Mouse (Mus musculus) gastrocnemius, postnatal 4 days (tissue): ENCODE data around the gene Mr1. TPM values are rescaled to one million over a fixed set of nuclear protein-coding genes. Genes with fewer than 3 reads are reported as not detected.

Source experiments
- DNase-seq, 2 experiments: peaks; one replicate each; pipeline ENCODE4 v3.0.0; 2021 to 2022; ENCODE audit warnings: low spot score in 2 of 2, mixed read lengths in 2 of 2
- total RNA-seq, 2 experiments: library from RNA; stranded (reverse); gene quantifications; 2 replicates each; pipeline ENCODE4 v1.2.3; 2021

Gene Mr1
- total RNA-seq, 2 experiments from 2014 or later, result 9.6 to 9.9 TPM

GRCm38 (mm10) chr1:155097354-155097753 lies 49.3 kb downstream of the Mr1 start:
- DNase-seq, result no peak

DNA sequence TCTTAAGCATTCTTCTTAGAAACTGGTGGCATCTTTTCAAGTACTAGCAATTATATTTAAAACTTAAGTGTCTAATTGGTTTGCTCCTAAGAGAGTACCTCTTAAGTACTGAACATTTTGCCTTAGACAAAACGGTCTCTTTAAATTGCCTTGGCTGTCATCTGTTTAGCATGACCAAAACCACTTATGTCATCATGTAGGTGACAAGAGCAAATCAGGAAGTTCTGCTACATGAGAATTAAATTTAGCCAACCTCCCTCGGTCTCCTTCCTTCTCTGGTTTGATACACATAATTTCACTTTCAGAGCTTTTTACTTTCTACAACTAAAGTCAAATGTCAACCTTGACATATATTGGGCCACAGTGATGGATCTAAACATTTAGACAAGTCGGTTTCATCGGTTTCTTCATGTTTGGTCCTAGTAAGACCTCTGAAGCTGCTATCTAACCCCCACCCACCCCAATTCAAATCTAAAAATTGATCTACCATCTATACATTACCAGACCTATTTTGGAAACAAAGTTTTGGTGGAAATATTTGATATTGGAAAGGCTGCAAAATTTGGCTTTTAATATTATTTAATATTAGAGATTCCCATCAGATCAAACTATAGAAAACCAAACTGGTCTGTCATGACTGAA lies 49.9 kb downstream of the Mr1 start:
- DNase-seq, result no peak

DNA sequence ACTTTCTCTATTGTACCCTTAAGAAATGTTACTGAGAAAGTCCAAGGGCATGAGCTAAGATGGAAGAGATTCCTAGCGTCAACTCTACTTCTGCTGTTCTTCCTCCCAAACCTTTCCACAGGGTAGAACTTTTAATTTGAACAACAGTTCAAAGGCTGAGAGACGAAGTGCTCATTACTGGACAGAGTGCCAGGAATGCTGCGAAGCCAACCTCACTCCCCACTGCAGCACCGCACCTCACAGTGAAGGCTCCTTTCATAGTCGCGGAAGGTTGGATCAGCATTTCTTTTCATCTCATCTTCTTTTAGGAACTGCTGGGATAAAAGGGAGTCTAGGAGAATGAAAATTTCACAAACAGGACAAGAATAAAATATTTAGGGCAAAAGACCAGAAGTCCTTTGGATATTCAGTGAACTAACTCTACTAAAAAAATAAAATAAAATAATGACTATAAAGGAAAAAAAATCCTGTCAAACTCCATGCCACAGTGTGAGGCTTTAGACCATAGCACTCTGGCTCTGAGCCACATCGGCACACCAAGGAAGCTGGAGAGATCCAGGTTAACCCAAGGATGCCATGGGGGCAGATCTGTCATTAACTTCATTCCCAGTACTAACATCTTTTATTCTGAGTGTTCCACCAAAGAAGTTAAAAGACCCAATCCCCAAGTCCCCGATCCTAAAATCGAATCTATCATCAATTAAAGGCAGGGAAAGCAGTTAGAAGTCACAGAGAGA lies 52.5 kb downstream of the Mr1 start:
- DNase-seq, result no peak

- peak in 1 of 2 experiments; percentile 39 for DNase-seq
Observed at GRCm38 (mm10) chr1:155093145-155093791, 53.3 kb downstream of the Mr1 start.

- peak; percentile 67 to 81 for DNase-seq
Observed at GRCm38 (mm10) chr1:155091842-155092800, 54.5 kb downstream of the Mr1 start.

- peak in 1 of 2 experiments; percentile 41 for DNase-seq
Observed at GRCm38 (mm10) chr1:155091374-155091841, 55.2 kb downstream of the Mr1 start.

- DNase-seq, result no peak
Observed at GRCm38 (mm10) chr1:155090736-155091135, 55.9 kb downstream of the Mr1 start.

- DNase-seq, result no peak
Observed at GRCm38 (mm10) chr1:155090327-155090726, 56.3 kb downstream of the Mr1 start.

GRCm38 (mm10) chr1:155088847-155089603 lies 57.6 kb downstream of the Mr1 start:
- no peak for DNase-seq

- DNase-seq, result no peak
Observed at GRCm38 (mm10) chr1:155088046-155088445, 58.6 kb downstream of the Mr1 start.

- no peak for DNase-seq
Observed at GRCm38 (mm10) chr1:155086893-155087292, 59.7 kb downstream of the Mr1 start.

DNA sequence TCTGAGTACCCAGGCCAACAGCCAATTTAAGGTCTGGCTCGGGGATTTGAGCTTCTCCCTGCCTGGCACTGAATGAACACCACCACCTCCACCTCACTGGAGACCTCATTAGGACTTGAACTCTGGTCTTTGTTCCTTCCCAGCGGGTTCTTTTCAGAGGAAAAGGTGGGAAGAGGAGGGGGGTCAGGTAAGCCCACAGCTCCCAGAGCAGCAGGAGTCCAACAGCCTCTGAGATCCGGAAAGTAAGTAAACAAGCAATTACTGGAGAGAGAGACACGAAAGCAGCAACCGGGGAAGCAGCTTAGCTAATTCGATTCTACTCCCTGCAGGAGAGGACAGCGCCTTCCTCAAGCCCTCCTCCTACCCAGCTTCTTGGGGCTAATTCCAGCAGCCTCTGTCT lies 60.2 kb downstream of the Mr1 start:
- DNase-seq, result no peak

DNA sequence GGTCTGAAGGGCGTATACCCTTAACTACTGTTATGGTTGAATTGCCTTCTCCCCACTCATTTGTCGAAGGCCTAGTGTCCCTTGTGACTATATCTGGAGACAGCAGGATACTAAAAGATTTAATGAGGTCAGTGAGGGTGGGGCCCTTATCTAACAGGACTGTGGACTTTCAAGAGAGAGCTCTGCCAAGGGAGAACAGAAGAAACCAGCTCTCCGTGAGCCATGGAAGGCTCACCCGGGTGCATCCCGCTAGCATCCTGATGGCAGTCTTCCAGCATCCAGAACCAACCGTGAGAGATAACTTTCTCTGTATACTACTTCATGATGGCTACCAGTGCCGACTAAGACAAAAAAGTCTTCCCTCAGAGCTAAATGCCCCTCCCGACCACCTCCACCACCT lies 61.8 kb downstream of the Mr1 start:
- DNase-seq, result no peak

DNA sequence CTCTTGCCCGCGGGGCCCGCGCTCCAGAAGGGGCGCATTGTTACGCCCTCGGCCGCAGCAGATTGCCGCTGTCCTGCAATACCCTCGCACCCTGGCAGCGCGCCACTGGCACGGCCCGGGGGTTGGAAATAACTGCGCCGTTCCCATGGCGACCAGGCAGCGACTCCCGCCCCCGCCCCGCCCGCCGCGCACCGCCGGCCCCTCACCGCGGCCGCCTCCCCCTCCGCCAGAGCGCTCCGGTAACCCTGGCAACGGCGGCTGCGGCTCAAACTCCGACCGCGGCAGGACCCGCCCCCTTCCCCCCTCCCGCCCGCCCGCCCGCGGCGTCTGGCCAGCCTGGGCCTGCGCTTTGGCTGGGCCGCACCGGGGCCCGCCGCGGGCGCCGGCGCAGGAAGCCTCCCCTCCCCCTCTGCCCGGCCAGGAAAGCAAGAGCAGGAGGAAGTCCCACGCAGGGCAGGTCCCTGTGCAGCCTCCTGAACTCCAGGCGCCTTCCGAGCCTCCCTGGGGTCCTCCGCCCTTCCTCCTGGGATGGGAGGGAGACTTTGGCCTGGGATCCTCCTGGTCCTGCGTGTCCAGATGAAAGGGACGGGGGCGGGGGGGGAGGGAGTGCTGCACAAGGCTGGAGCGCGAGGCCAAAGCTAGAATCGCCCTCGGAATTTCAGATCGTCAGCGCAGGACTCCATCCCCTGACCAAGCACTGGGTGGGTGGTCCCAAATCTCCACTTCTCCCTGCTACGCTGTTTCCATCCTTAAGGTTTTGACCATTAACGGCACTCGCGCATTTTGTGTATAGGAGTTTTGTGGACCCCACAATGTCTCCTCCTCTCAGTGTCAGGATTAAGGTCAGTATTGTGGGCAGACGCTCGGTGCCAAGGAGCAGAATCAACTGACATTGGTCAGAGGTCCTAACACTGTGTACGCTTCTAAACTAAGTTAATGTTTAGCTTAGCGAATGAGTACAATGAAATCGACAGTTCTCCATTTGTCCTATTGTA lies 63.0 kb downstream of the Mr1 start:
- peak; percentile 89 to 94 for DNase-seq

- DNase-seq, result no peak
Observed at GRCm38 (mm10) chr1:155082965-155083268, 63.7 kb downstream of the Mr1 start.

GRCm38 (mm10) chr1:155082158-155082964 lies 64.3 kb downstream of the Mr1 start:
- no peak for DNase-seq

GRCm38 (mm10) chr1:155077675-155078074 lies 68.9 kb downstream of the Mr1 start:
- no peak for DNase-seq
